Mouse (Mus musculus): ENCODE data around the gene Usp12. TPM values are rescaled to one million over a fixed set of nuclear protein-coding genes. Genes with fewer than 3 reads are reported as not detected.

Gene Usp12
- total and polyA plus RNA-seq, 3 experiments: 6.0 to 17.2 (median 16.8) TPM

DNA sequence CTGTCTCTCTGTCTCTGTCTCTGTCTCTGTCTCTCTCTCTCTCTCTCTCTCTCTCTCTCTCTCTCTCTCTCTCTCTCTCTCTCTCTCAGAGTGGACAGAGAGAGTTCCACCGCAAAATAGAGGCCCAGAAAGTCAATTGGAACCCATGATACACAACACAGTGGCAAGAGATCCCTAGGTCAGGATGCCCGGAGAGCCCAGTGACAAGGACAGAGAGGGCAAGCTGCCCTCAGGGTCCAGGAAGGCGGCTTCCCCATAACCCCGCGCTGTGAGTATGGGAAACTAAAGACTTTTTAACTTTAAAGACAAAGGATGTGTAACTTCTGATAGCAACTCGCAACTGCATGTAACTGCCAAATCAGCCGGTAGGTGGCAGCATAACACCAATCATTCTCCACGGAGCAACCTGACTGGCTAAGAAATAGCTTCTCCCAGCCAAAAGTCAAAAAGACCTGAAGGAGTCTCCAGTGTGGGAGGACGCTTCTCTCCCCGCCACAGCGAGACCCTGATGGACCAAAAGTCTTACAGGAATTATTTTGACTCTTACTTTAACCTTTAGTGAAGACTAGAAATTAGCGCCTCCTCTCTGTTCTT lies 88.9 kb downstream of the Usp12 start:
- H3K4me1 ChIP-seq (ENCODE audit: control insufficient read depth, insufficient read depth, low read length): no peaks in the 10 kb centered on the region
- no peaks in the 10 kb centered on the region for H3K36me3 ChIP-seq (ENCODE audit: control insufficient read depth, insufficient read depth, low read length)
- 9% methylated on average over 12 of the region's 12 CpGs for WGBS
- DNase-seq: peak; percentile 79 to 91
- no peak overlapping the region for H3K9ac ChIP-seq (ENCODE audit: low read depth, low read length)
- TF ChIP-seq EP300 (IDR thresholded peaks at IDR 0.05; ENCODE audit: insufficient read depth, low read depth, low read length) (0 out of 2 replicates have a peak, but pooled peaks have one; percentile 54), POLR2A (IDR thresholded peaks at IDR 0.05; ENCODE audit: insufficient read depth, low read depth, low read length) (no peak), CTCF (IDR thresholded peaks at IDR 0.05) (peak; percentile 96)
- H3K4me3 ChIP-seq: no peak overlapping the region
- H3K27me3 ChIP-seq (ENCODE audit: control insufficient read depth, insufficient read depth, low read length): no peaks in the 10 kb centered on the region
- H3K79me2 ChIP-seq (replicated peaks; ENCODE audit: control insufficient read depth, insufficient read depth, low read length): no peaks in the 10 kb centered on the region
- no peak overlapping the region for H3K27ac ChIP-seq
- intact Hi-C loops (cut with DNase I): loop anchor here (1.0 to 10.0 kb wide), 7 partner anchors 31 to 616 kb away; partner anchors contain the start of genes Rasl11a and Urad

DNA sequence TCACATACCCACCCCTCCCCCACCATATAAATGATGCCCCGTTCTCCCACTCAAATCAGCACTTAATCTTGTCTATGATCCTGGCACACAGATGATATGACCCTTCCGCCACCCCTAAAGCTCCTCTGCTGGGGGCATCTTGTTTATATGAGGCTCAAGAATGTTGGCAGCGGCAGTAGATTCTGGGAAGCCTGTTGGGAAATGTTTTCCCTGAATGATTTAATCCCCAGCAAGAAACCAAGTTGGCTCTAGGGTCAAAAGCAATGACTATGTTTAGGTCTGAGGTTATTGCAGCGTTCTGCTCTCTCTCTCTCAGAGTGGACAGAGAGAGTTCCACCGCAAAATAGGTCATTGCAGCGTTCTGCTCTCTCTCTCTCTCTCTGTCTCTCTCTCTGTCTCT lies 89.4 kb downstream of the Usp12 start:
- no peaks in the 10 kb centered on the region for H3K36me3 ChIP-seq (ENCODE audit: control insufficient read depth, insufficient read depth, low read length)
- WGBS: 65% methylated on average over 6 of the region's 6 CpGs
- H3K9ac ChIP-seq (ENCODE audit: low read depth, low read length): no peak overlapping the region
- no peaks in the 10 kb centered on the region for H3K79me2 ChIP-seq (replicated peaks; ENCODE audit: control insufficient read depth, insufficient read depth, low read length)
- no peaks in the 10 kb centered on the region for H3K27me3 ChIP-seq (ENCODE audit: control insufficient read depth, insufficient read depth, low read length)
- intact Hi-C loops (cut with DNase I): loop anchor here (5.0 to 10.0 kb wide), 2 partner anchors 519 to 617 kb away; partner anchors contain the start of gene Urad
- H3K4me1 ChIP-seq (ENCODE audit: control insufficient read depth, insufficient read depth, low read length): no peaks in the 10 kb centered on the region
- no peak for TF ChIP-seq CTCF (IDR thresholded peaks at IDR 0.05)
- TF ChIP-seq POLR2A (IDR thresholded peaks at IDR 0.05; ENCODE audit: insufficient read depth, low read depth, low read length): no peak
- no peak for TF ChIP-seq EP300 (IDR thresholded peaks at IDR 0.05; ENCODE audit: insufficient read depth, low read depth, low read length)
- H3K27ac ChIP-seq: no peak overlapping the region
- DNase-seq: no peak
- H3K4me3 ChIP-seq: no peak overlapping the region

DNA sequence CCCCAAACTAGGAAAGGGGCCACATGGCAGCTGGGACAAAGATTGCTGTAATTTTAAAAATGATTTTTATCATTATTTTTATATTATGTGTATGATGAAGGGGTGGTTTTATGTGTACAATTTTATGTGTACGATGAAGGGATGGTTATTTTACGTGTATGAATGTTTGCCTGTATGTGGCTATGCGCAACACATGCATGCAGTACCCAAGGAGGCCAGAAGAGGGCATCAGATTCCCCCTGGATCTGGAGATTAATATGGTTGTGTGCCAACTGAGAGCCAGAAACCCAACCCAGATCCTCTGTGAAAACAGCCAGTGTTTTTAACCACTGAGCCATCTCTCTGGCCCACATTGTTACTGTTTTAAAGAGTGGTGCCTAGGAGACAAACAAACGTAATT lies 90.6 kb downstream of the Usp12 start:
- H3K27ac ChIP-seq: no peak overlapping the region
- H3K9ac ChIP-seq (ENCODE audit: low read depth, low read length): no peak overlapping the region
- intact Hi-C loops (cut with DNase I): loop anchor here (10.0 kb wide), 1 partner anchor 521 kb away; no protein-coding TSS in a partner anchor

DNA sequence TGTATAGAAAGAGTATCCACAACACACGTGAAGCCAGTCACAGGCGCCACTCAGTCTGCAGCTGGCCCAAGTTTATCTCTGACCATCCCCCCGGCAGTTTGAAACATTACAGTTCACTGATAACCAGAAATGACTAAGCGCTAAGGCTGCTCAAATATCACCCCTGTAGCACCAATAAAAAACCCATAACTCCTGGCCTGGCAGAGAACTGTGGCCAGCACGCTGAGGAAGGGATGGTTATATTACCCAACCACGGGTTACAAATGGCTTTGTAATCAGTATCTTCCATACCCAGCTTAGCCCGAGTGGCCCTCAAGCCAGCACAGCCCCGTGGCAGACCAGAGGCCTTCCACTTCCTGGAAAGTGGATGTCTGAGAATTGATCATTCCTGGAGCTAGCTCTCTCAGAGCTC lies 91.1 kb downstream of the Usp12 start:
- no peaks in the 10 kb centered on the region for H3K79me2 ChIP-seq (replicated peaks; ENCODE audit: control insufficient read depth, insufficient read depth, low read length)
- no peaks in the 10 kb centered on the region for H3K27me3 ChIP-seq (ENCODE audit: control insufficient read depth, insufficient read depth, low read length)
- H3K36me3 ChIP-seq (ENCODE audit: control insufficient read depth, insufficient read depth, low read length): no peaks in the 10 kb centered on the region
- no peak overlapping the region for H3K4me3 ChIP-seq
- H3K4me1 ChIP-seq (ENCODE audit: control insufficient read depth, insufficient read depth, low read length): no peaks in the 10 kb centered on the region
- DNase-seq: no peak
- H3K9ac ChIP-seq (ENCODE audit: low read depth, low read length): no peak overlapping the region
- intact Hi-C loops (cut with DNase I): loop anchor here (10.0 kb wide), 1 partner anchor 521 kb away; no protein-coding TSS in a partner anchor
- no peak overlapping the region for H3K27ac ChIP-seq
- TF ChIP-seq EP300 (IDR thresholded peaks at IDR 0.05; ENCODE audit: insufficient read depth, low read depth, low read length) (no peak), POLR2A (IDR thresholded peaks at IDR 0.05; ENCODE audit: insufficient read depth, low read depth, low read length) (no peak), CTCF (IDR thresholded peaks at IDR 0.05) (no peak)
- 22% methylated on average over 8 of the region's 8 CpGs for WGBS

More for the DNA sequence above, 90.6 kb downstream of the Usp12 start:
- H3K79me2 ChIP-seq (replicated peaks; ENCODE audit: control insufficient read depth, insufficient read depth, low read length): no peaks in the 10 kb centered on the region
- no peaks in the 10 kb centered on the region for H3K27me3 ChIP-seq (ENCODE audit: control insufficient read depth, insufficient read depth, low read length)
- H3K4me3 ChIP-seq: no peak overlapping the region
- no peaks in the 10 kb centered on the region for H3K36me3 ChIP-seq (ENCODE audit: control insufficient read depth, insufficient read depth, low read length)
- no peak for TF ChIP-seq POLR2A (IDR thresholded peaks at IDR 0.05; ENCODE audit: insufficient read depth, low read depth, low read length)
- TF ChIP-seq CTCF (IDR thresholded peaks at IDR 0.05): peak; percentile 47
- WGBS: 91% methylated on average over 4 of the region's 4 CpGs
- DNase-seq: no peak
- no peaks in the 10 kb centered on the region for H3K4me1 ChIP-seq (ENCODE audit: control insufficient read depth, insufficient read depth, low read length)

DNA sequence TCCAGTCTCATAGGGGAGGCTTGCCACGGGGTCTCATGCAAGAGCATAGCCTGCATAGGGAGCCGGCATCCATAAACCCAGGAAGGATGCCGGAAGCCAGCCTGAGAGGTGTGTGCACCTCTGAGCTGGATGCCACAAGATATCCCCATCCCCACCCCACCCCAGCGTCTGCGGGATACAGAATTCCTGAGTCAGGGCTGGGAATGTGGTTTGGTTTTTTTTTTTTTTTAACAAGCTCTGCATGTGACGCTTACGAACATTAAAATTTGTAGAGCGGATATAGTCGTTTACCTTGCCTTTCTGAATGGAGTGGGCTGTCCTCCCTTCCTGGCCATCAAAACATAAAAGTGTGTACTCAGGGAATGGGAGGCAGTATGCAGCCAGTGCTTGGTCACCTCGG lies 94.7 kb downstream of the Usp12 start:
- intact Hi-C loops (cut with DNase I): loop anchor here (10.0 kb wide), 1 partner anchor 525 kb away; no protein-coding TSS in a partner anchor

DNA sequence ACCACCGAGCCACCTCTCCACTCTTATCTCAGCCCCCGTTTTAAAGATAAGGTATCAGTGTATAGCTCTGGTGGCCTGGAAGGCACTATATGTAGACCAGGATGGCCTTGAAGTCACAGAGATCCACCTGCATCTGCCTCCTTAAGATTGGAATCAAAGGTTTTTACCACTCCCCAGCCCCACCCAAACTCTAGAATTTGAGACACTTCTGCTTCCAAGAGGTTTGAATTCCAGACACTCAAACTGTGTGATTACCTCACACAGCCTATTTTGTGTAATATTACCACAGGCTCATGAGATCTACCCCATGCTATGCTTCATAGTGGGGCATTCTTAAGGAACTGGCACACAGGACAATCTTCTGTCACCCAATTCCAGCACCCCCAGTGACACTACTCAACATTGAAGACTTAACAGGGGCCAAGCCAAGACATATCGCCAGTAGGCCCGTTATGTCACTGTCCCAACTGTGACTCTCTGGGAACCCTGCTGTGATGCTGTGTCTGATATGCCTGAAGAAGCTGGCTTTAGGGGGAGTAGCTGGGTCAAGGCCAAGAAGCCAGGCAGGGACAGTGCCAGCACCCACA lies 95.3 kb downstream of the Usp12 start:
- Histone ChIP-seq H3K9ac (ENCODE audit: low read depth, low read length) (no peak overlapping the region), H3K4me3 (no peak overlapping the region), H3K79me2 (replicated peaks; ENCODE audit: control insufficient read depth, insufficient read depth, low read length) (no peaks in the 10 kb centered on the region), H3K4me1 (ENCODE audit: control insufficient read depth, insufficient read depth, low read length) (no peaks in the 10 kb centered on the region), H3K36me3 (ENCODE audit: control insufficient read depth, insufficient read depth, low read length) (no peaks in the 10 kb centered on the region), H3K27ac (no peak overlapping the region), H3K27me3 (ENCODE audit: control insufficient read depth, insufficient read depth, low read length) (no peaks in the 10 kb centered on the region)
- intact Hi-C loops (cut with DNase I): loop anchor here (10.0 kb wide), 1 partner anchor 525 kb away; no protein-coding TSS in a partner anchor
- WGBS: 62% methylated on average over 4 of the region's 4 CpGs
- no peak for TF ChIP-seq EP300 (IDR thresholded peaks at IDR 0.05; ENCODE audit: insufficient read depth, low read depth, low read length)
- no peak for TF ChIP-seq CTCF (IDR thresholded peaks at IDR 0.05)
- TF ChIP-seq POLR2A (IDR thresholded peaks at IDR 0.05; ENCODE audit: insufficient read depth, low read depth, low read length): no peak
- DNase-seq: no peak

More for the DNA sequence above, 94.7 kb downstream of the Usp12 start:
- Histone ChIP-seq H3K79me2 (replicated peaks; ENCODE audit: control insufficient read depth, insufficient read depth, low read length) (no peaks in the 10 kb centered on the region), H3K9ac (ENCODE audit: low read depth, low read length) (no peak overlapping the region), H3K27me3 (ENCODE audit: control insufficient read depth, insufficient read depth, low read length) (no peaks in the 10 kb centered on the region), H3K36me3 (ENCODE audit: control insufficient read depth, insufficient read depth, low read length) (no peaks in the 10 kb centered on the region), H3K4me3 (no peak overlapping the region), H3K4me1 (ENCODE audit: control insufficient read depth, insufficient read depth, low read length) (no peaks in the 10 kb centered on the region), H3K27ac (no peak overlapping the region)
- no peak for DNase-seq
- TF ChIP-seq EP300 (IDR thresholded peaks at IDR 0.05; ENCODE audit: insufficient read depth, low read depth, low read length) (no peak), CTCF (IDR thresholded peaks at IDR 0.05) (no peak), POLR2A (IDR thresholded peaks at IDR 0.05; ENCODE audit: insufficient read depth, low read depth, low read length) (no peak)
- 79% methylated on average over 10 of the region's 10 CpGs for WGBS
